Comparison of ENCODE assay signal across 13 mouse cellular contexts in the genomic region with DNA sequence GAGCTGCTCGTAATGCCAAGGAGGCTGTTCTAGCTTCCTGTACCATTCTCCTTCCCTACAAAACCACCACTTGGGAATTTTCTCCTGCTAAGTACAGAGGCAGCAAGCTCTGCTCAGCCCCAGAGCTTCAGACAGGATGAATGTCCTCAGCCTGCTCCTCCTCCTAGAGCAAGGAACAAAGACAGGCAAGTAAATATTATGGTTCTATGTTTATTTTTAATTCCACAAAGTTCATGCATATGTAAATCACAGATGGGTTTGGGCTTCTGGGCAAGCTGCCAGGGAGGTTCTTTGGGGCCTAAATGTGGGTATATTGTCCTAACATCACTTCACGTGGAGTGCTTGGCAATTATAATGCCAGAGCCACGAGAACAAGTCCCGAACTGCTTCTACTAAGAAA.
A peak's percentile ranks its signal among the peaks of the same experiment; 100 is the strongest.
DNase-seq lines count a peak whose midpoint lies in the region; ATAC-seq and TF ChIP-seq lines count a peak whose summit lies in the region.
"Had no signal": no experiment of that assay in that cellular context is flagged by ENCODE, and none has a peak within 500 bp of the region (broad histone marks: within the 10 kb centered on the region; RNA-seq: fewer than 3 reads in every experiment).

No protein-coding gene starts in this region.

- H3K4me2 ChIP-seq in forebrain, embryonic 14.5 days (ENCODE audit: low read length), result no peak overlapping the region
- H3K4me2 ChIP-seq in midbrain, embryonic 14.5 days (ENCODE audit: low read length), result no peak overlapping the region
- H3K4me2 ChIP-seq in stomach, postnatal 0 days (replicated peaks; ENCODE audit: low read depth), result no peak overlapping the region
- H3K4me2 ChIP-seq: liver, embryonic 11.5 days had no signal

- H3K27ac ChIP-seq in forebrain, embryonic 14.5 days (ENCODE audit: low read depth, low read length), result no peak overlapping the region
- H3K27ac ChIP-seq in forebrain, embryonic 10.5 days, result no peak overlapping the region
- H3K27ac ChIP-seq in midbrain, embryonic 14.5 days (replicated peaks; ENCODE audit: low read depth, low read length), result no peak overlapping the region
- H3K27ac ChIP-seq in midbrain, embryonic 10.5 days (replicated peaks), result no peak overlapping the region
- H3K27ac ChIP-seq in stomach, postnatal 0 days (replicated peaks), result no peak overlapping the region

- no peak overlapping the region for H3K4me3 ChIP-seq in forebrain, embryonic 14.5 days (ENCODE audit: low read depth, low read length)
- no peak overlapping the region for H3K4me3 ChIP-seq in forebrain, embryonic 10.5 days
- H3K4me3 ChIP-seq in midbrain, embryonic 14.5 days (replicated peaks; ENCODE audit: low read depth, low read length), result no peak overlapping the region
- H3K4me3 ChIP-seq in midbrain, embryonic 10.5 days, result no peak overlapping the region
- H3K4me3 ChIP-seq in stomach, postnatal 0 days (ENCODE audit: low read depth, low read length), result no peak overlapping the region

- no peak for TF ChIP-seq CTCF in stomach, postnatal 0 days (IDR thresholded peaks at IDR 0.05; ENCODE audit: low read depth)

- 28% methylated on average over 4 of the region's 4 CpGs for WGBS in forebrain, embryonic 14.5 days
- WGBS in forebrain, embryonic 10.5 days, result 85% methylated on average over 4 of the region's 4 CpGs
- 50% methylated on average over 4 of the region's 4 CpGs for WGBS in midbrain, embryonic 14.5 days
- WGBS in midbrain, embryonic 10.5 days, result 84% methylated on average over 4 of the region's 4 CpGs
- WGBS in stomach, postnatal 0 days, result 29% methylated on average over 4 of the region's 4 CpGs

- H3K9me3 ChIP-seq in forebrain, embryonic 14.5 days (replicated peaks; ENCODE audit: control insufficient read depth, low read length), result no peaks in the 10 kb centered on the region
- H3K9me3 ChIP-seq in forebrain, embryonic 10.5 days, result no peaks in the 10 kb centered on the region
- H3K9me3 ChIP-seq in midbrain, embryonic 14.5 days (ENCODE audit: control insufficient read depth, low read length), result no peaks in the 10 kb centered on the region
- H3K9me3 ChIP-seq in midbrain, embryonic 10.5 days (replicated peaks), result no peaks in the 10 kb centered on the region
- no peaks in the 10 kb centered on the region for H3K9me3 ChIP-seq in stomach, postnatal 0 days (ENCODE audit: control insufficient read depth, low read length)

- TF ChIP-seq EP300 in stomach, postnatal 0 days (optimal IDR thresholded peaks at IDR 0.05), result no peak

- DNase-seq in forebrain, embryonic 14.5 days (ENCODE audit: low spot score), result peak; percentile 59
- DNase-seq in forebrain, embryonic 10.5 days (ENCODE audit: extremely low spot score, low spot score), result no peak
- peak; percentile 2 to 30 for DNase-seq in kidney, postnatal 25 days
- no peak for DNase-seq in kidney, adult 9 months
- peak; percentile 51 for DNase-seq in midbrain, embryonic 14.5 days
- DNase-seq in midbrain, embryonic 10.5 days (ENCODE audit: low spot score), result no peak
- DNase-seq in lung, postnatal 10 days, result peak; percentile 57
- no peak for DNase-seq in stomach, postnatal 0 days (ENCODE audit: low spot score)
- DNase-seq: adrenal gland, postnatal 36 days; gastrocnemius, postnatal 14 days; heart, postnatal 10 days had no signal

- H3K36me3 ChIP-seq in forebrain, embryonic 14.5 days (ENCODE audit: control insufficient read depth, insufficient read depth, low read length), result no peaks in the 10 kb centered on the region
- no peaks in the 10 kb centered on the region for H3K36me3 ChIP-seq in forebrain, embryonic 10.5 days (replicated peaks)
- no peaks in the 10 kb centered on the region for H3K36me3 ChIP-seq in midbrain, embryonic 14.5 days (ENCODE audit: control insufficient read depth, insufficient read depth, low read length)
- H3K36me3 ChIP-seq in midbrain, embryonic 10.5 days, result no peaks in the 10 kb centered on the region
- no peaks in the 10 kb centered on the region for H3K36me3 ChIP-seq in stomach, postnatal 0 days (ENCODE audit: control insufficient read depth, insufficient read depth, low read length)

- H3K9ac ChIP-seq in forebrain, embryonic 14.5 days (ENCODE audit: low read length), result no peak overlapping the region
- no peak overlapping the region for H3K9ac ChIP-seq in midbrain, embryonic 14.5 days (replicated peaks; ENCODE audit: low read length)
- no peak overlapping the region for H3K9ac ChIP-seq in stomach, postnatal 0 days (ENCODE audit: low read length)

- H3K4me1 ChIP-seq in forebrain, embryonic 14.5 days (ENCODE audit: control insufficient read depth, insufficient read depth, low read length), result peaks cover 3% of the 10 kb centered on the region; the same call in 1 of the 2 replicates
- H3K4me1 ChIP-seq in forebrain, embryonic 10.5 days, result no peaks in the 10 kb centered on the region
- H3K4me1 ChIP-seq in midbrain, embryonic 14.5 days (ENCODE audit: control insufficient read depth, insufficient read depth, low read length), result no peaks in the 10 kb centered on the region
- no peaks in the 10 kb centered on the region for H3K4me1 ChIP-seq in midbrain, embryonic 10.5 days
- no peaks in the 10 kb centered on the region for H3K4me1 ChIP-seq in stomach, postnatal 0 days (replicated peaks; ENCODE audit: control insufficient read depth, insufficient read depth)

- no peaks in the 10 kb centered on the region for H3K27me3 ChIP-seq in forebrain, embryonic 14.5 days (replicated peaks; ENCODE audit: control insufficient read depth, insufficient read depth, low read length)
- H3K27me3 ChIP-seq in forebrain, embryonic 10.5 days (ENCODE audit: poor library complexity, severe bottlenecking), result no peaks in the 10 kb centered on the region
- H3K27me3 ChIP-seq in midbrain, embryonic 14.5 days (ENCODE audit: control insufficient read depth, insufficient read depth, low read length), result no peaks in the 10 kb centered on the region
- no peaks in the 10 kb centered on the region for H3K27me3 ChIP-seq in midbrain, embryonic 10.5 days (ENCODE audit: low read depth, poor library complexity, severe bottlenecking)
- H3K27me3 ChIP-seq in stomach, postnatal 0 days (ENCODE audit: control insufficient read depth, insufficient read depth, low read length), result no peaks in the 10 kb centered on the region

- peak; percentile 60; the same call in 1 of the 2 replicates for ATAC-seq in forebrain, embryonic 14.5 days
- ATAC-seq in midbrain, embryonic 14.5 days (ENCODE audit: low FRiP score, low TSS enrichment), result no peak
- no peak for ATAC-seq in stomach, postnatal 0 days (ENCODE audit: low FRiP score, low TSS enrichment)
- ATAC-seq: hindbrain, embryonic 16.5 days had no signal

Comparison
In these comparisons a context has a peak if more than half of its experiments do, and no peak if none do; other contexts are left out.
1. DNase-seq: peak in forebrain, embryonic 14.5 days (single experiment), kidney, postnatal 25 days (2 of 2), midbrain, embryonic 14.5 days (single experiment) and lung, postnatal 10 days (single experiment); none in forebrain, embryonic 10.5 days (single experiment), kidney, adult 9 months (single experiment), midbrain, embryonic 10.5 days (single experiment) and stomach, postnatal 0 days (single experiment).